Comparison of ENCODE assay signal across 8 mouse cellular contexts in genomic region chr13:109260796-109261516, GRCm38 (mm10).
DNase-seq lines count a peak whose midpoint lies in the region; ATAC-seq and TF ChIP-seq lines count a peak whose summit lies in the region.

No protein-coding gene starts in this region.

- DNase-seq in lung, embryonic 14.5 days, result peak; percentile 23
- DNase-seq in lung, postnatal 10 days, result no peak
- DNase-seq in embryonic facial prominence, embryonic 11.5 days (ENCODE audit: low spot score), result peak; percentile 68
- peak; percentile 37 for DNase-seq in hindlimb bud, embryonic 11.5 days (ENCODE audit: extremely low spot score, low read depth, low spot score)
- no peak for DNase-seq in midbrain, postnatal 0 days (ENCODE audit: low spot score)
- DNase-seq in cerebellum, adult 2 months, result no peak
- DNase-seq in left cerebral cortex, adult 9 months (ENCODE audit: low spot score in 2 of 2), result no peak

- H3K36me3 ChIP-seq in lung, embryonic 14.5 days (ENCODE audit: insufficient read depth), result no peaks in the 10 kb centered on the region
- H3K36me3 ChIP-seq in embryonic facial prominence, embryonic 11.5 days (replicated peaks; ENCODE audit: control insufficient read depth, insufficient read depth, low read depth, low read length), result no peaks in the 10 kb centered on the region
- H3K36me3 ChIP-seq in midbrain, postnatal 0 days (ENCODE audit: insufficient read depth, low read length), result no peaks in the 10 kb centered on the region

- H3K9me3 ChIP-seq in lung, embryonic 14.5 days (ENCODE audit: low read depth, low read length), result no peaks in the 10 kb centered on the region
- H3K9me3 ChIP-seq in embryonic facial prominence, embryonic 11.5 days (replicated peaks; ENCODE audit: control insufficient read depth, low read length), result no peaks in the 10 kb centered on the region
- H3K9me3 ChIP-seq in midbrain, postnatal 0 days (ENCODE audit: low read length), result no peaks in the 10 kb centered on the region

- ATAC-seq in lung, embryonic 14.5 days (ENCODE audit: insufficient read depth), result peak; percentile 67
- peak; percentile 53; the same call in 1 of the 2 replicates for ATAC-seq in embryonic facial prominence, embryonic 11.5 days (replicated peaks; ENCODE audit: insufficient number of reproducible peaks, low FRiP score, low TSS enrichment, low read depth)
- ATAC-seq in midbrain, postnatal 0 days (ENCODE audit: low FRiP score), result peak; percentile 74
- no peak for ATAC-seq in cerebellum, adult (ENCODE audit: insufficient number of reproducible peaks, low FRiP score, low TSS enrichment)

- no peak for TF ChIP-seq POLR2A in cerebellum, adult 2 months (IDR thresholded peaks at IDR 0.05; ENCODE audit: borderline replicate concordance, insufficient read depth, low read length)

- peak overlapping the region; percentile 53 for H3K4me3 ChIP-seq in lung, embryonic 14.5 days (ENCODE audit: low read depth, low read length)
- peak overlapping the region; percentile 55 for H3K4me3 ChIP-seq in embryonic facial prominence, embryonic 11.5 days (ENCODE audit: low read depth, low read length)
- H3K4me3 ChIP-seq in midbrain, postnatal 0 days (ENCODE audit: low read depth, low read length), result peak overlapping the region; percentile 55
- H3K4me3 ChIP-seq in cerebellum, adult 2 months (replicated peaks; ENCODE audit: insufficient read depth, low read depth, low read length), result no peak overlapping the region

- peak overlapping the region; percentile 71 for H3K4me2 ChIP-seq in lung, embryonic 14.5 days
- H3K4me2 ChIP-seq in embryonic facial prominence, embryonic 11.5 days (ENCODE audit: low read depth, low read length), result peak overlapping the region; percentile 71
- H3K4me2 ChIP-seq in midbrain, postnatal 0 days (ENCODE audit: low read depth, low read length, poor library complexity, severe bottlenecking), result peak overlapping the region; percentile 91

- peak overlapping the region; percentile 65 for H3K9ac ChIP-seq in lung, embryonic 14.5 days
- peak overlapping the region; percentile 63 for H3K9ac ChIP-seq in embryonic facial prominence, embryonic 11.5 days (replicated peaks; ENCODE audit: low read length)
- peak overlapping the region; percentile 64 for H3K9ac ChIP-seq in midbrain, postnatal 0 days (replicated peaks; ENCODE audit: low read length, poor library complexity, severe bottlenecking)

- H3K27me3 ChIP-seq in lung, embryonic 14.5 days (ENCODE audit: insufficient read depth, low read length), result no peaks in the 10 kb centered on the region
- no peaks in the 10 kb centered on the region for H3K27me3 ChIP-seq in embryonic facial prominence, embryonic 11.5 days (ENCODE audit: control insufficient read depth, insufficient read depth, low read length)
- H3K27me3 ChIP-seq in midbrain, postnatal 0 days (ENCODE audit: insufficient read depth, low read length), result no peaks in the 10 kb centered on the region
- H3K27me3 ChIP-seq in cerebellum, adult 2 months (ENCODE audit: control insufficient read depth, insufficient read depth, low read length), result no peaks in the 10 kb centered on the region

- WGBS in lung, embryonic 14.5 days, result 2% methylated on average over 17 of the region's 17 CpGs
- 3% methylated on average over 17 of the region's 17 CpGs for WGBS in embryonic facial prominence, embryonic 11.5 days
- 2% methylated on average over 17 of the region's 17 CpGs for WGBS in midbrain, postnatal 0 days
- WGBS in cerebellum, adult 2 months, result 41% methylated on average over 17 of the region's 17 CpGs

- peak overlapping the region; percentile 81; the same call in 1 of the 2 replicates for H3K27ac ChIP-seq in lung, embryonic 14.5 days (ENCODE audit: low read depth)
- H3K27ac ChIP-seq in embryonic facial prominence, embryonic 11.5 days (replicated peaks; ENCODE audit: low read depth, low read length), result peak overlapping the region; percentile 83; the same call in 1 of the 2 replicates
- peak overlapping the region; percentile 32; the same call in 1 of the 2 replicates for H3K27ac ChIP-seq in midbrain, postnatal 0 days (ENCODE audit: low read depth, low read length)
- no peak overlapping the region for H3K27ac ChIP-seq in cerebellum, adult 2 months (ENCODE audit: insufficient read depth, low read length)

- no peak for TF ChIP-seq CTCF in lung, embryonic 14.5 days (IDR thresholded peaks at IDR 0.05; ENCODE audit: low read depth)
- no peak for TF ChIP-seq CTCF in midbrain, postnatal 0 days (IDR thresholded peaks at IDR 0.05)
- TF ChIP-seq CTCF in cerebellum, adult 2 months (IDR thresholded peaks at IDR 0.05; ENCODE audit: borderline replicate concordance, insufficient read depth, low read depth, low read length), result no peak

- H3K4me1 ChIP-seq in lung, embryonic 14.5 days (ENCODE audit: insufficient read depth), result no peaks in the 10 kb centered on the region
- no peaks in the 10 kb centered on the region for H3K4me1 ChIP-seq in embryonic facial prominence, embryonic 11.5 days (ENCODE audit: control insufficient read depth, insufficient read depth, low read length)
- peaks cover 6% of the 10 kb centered on the region; the same call in 1 of the 2 replicates for H3K4me1 ChIP-seq in midbrain, postnatal 0 days (ENCODE audit: insufficient read depth, low read length)
- H3K4me1 ChIP-seq in cerebellum, adult 2 months (ENCODE audit: control insufficient read depth, insufficient read depth, low read length), result peaks cover 10% of the 10 kb centered on the region; the same call in 1 of the 2 replicates

Comparison
In these comparisons a context has a peak if more than half of its experiments do, and no peak if none do; other contexts are left out.
1. DNase-seq: peak in lung, embryonic 14.5 days (single experiment), embryonic facial prominence, embryonic 11.5 days (single experiment) and hindlimb bud, embryonic 11.5 days (single experiment); none in lung, postnatal 10 days (single experiment), midbrain, postnatal 0 days (single experiment), cerebellum, adult 2 months (0 of 2) and left cerebral cortex, adult 9 months (0 of 2).
2. Peak in every context shown above with its lines, with median percentiles within 50 percentile points of each other: H3K4me2 ChIP-seq and H3K9ac ChIP-seq.